Mouse (Mus musculus): Measurements from ENCODE around the gene Ackr2. TPM values are rescaled to one million over a fixed set of nuclear protein-coding genes. Genes with fewer than 3 reads are reported as not detected.

The Ackr2 gene
- total and polyA plus RNA-seq, 3 experiments: not detected

- H3K4me3 ChIP-seq (ENCODE audit: control insufficient read depth in 1 of 2, insufficient read depth in 1 of 2, low read depth in 2 of 2, low read length in 2 of 2): no peak overlapping the region
- no peaks in the 10 kb centered on the region for H3K4me1 ChIP-seq (ENCODE audit: control insufficient read depth in 1 of 2, insufficient read depth in 2 of 2, low read length in 2 of 2)
- H3K9me3 ChIP-seq (replicated peaks; ENCODE audit: insufficient read depth, low read length): no peaks in the 10 kb centered on the region
- H3K27me3 ChIP-seq (ENCODE audit: control insufficient read depth in 1 of 2, insufficient read depth in 2 of 2, low read length in 2 of 2): peaks cover 3 to 6% of the 10 kb centered on the region in 2 experiments; a peak in 3 of 4 replicates
- no peaks in the 10 kb centered on the region for H3K36me3 ChIP-seq (ENCODE audit: control insufficient read depth in 1 of 2, insufficient read depth in 2 of 2, low read length in 2 of 2)
- H3K27ac ChIP-seq (ENCODE audit: control insufficient read depth, low read depth, low read length): no peak overlapping the region
- DNase-seq (ENCODE audit: low read depth, low spot score): no peak
- H3K9ac ChIP-seq (ENCODE audit: control insufficient read depth, low read depth, low read length, poor library complexity, severe bottlenecking): no peak overlapping the region
- H3K79me2 ChIP-seq (ENCODE audit: control insufficient read depth, insufficient read depth, low read length, poor library complexity): no peaks in the 10 kb centered on the region
- no peak for TF ChIP-seq POLR2AphosphoS5 (IDR thresholded peaks at IDR 0.05; ENCODE audit: borderline replicate concordance, low read depth, low read length)
Measured at GRCm38 (mm10) chr9:121865425-121866008, 32.6 kb upstream of the Ackr2 start.

GRCm38 (mm10) chr9:121867632-121868031 is 30.5 kb upstream of the Ackr2 start:
- Histone ChIP-seq H3K79me2 (ENCODE audit: control insufficient read depth, insufficient read depth, low read length, poor library complexity) (no peaks in the 10 kb centered on the region), H3K27ac (ENCODE audit: control insufficient read depth, low read depth, low read length) (no peak overlapping the region), H3K27me3 (ENCODE audit: control insufficient read depth in 1 of 2, insufficient read depth in 2 of 2, low read length in 2 of 2) (peaks cover 3 to 6% of the 10 kb centered on the region in 2 experiments), H3K9ac (ENCODE audit: control insufficient read depth, low read depth, low read length, poor library complexity, severe bottlenecking) (no peak overlapping the region), H3K4me1 (ENCODE audit: control insufficient read depth in 1 of 2, insufficient read depth in 2 of 2, low read length in 2 of 2) (no peaks in the 10 kb centered on the region), H3K4me3 (ENCODE audit: control insufficient read depth in 1 of 2, insufficient read depth in 1 of 2, low read depth in 2 of 2, low read length in 2 of 2) (no peak overlapping the region), H3K9me3 (replicated peaks; ENCODE audit: insufficient read depth, low read length) (no peaks in the 10 kb centered on the region), H3K36me3 (ENCODE audit: control insufficient read depth in 1 of 2, insufficient read depth in 2 of 2, low read length in 2 of 2) (no peaks in the 10 kb centered on the region)
- DNase-seq (ENCODE audit: low read depth, low spot score): no peak
- TF ChIP-seq NRF1 (IDR thresholded peaks at IDR 0.05; ENCODE audit: insufficient read depth, low read depth, low read length, poor library complexity, severe bottlenecking): no peak
- no peak for TF ChIP-seq BHLHE40 (IDR thresholded peaks at IDR 0.05; ENCODE audit: borderline replicate concordance, low read depth, low read length)
- TF ChIP-seq CHD2 (IDR thresholded peaks at IDR 0.05; ENCODE audit: low read length): no peak
- TF ChIP-seq ELF1 (IDR thresholded peaks at IDR 0.05; ENCODE audit: low read depth, low read length): no peak
- TF ChIP-seq SIN3A (IDR thresholded peaks at IDR 0.05; ENCODE audit: low read length): no peak
- no peak for TF ChIP-seq MYC (IDR thresholded peaks at IDR 0.05; ENCODE audit: low read depth, low read length)
- TF ChIP-seq KAT2A (conservative IDR thresholded peaks at IDR 0.05; ENCODE audit: low read depth, low read length): no peak
- no peak for TF ChIP-seq TAL1 (IDR thresholded peaks at IDR 0.05; ENCODE audit: low read length)

GRCm38 (mm10) chr9:121868236-121868635 is 29.9 kb upstream of the Ackr2 start:
- no peak for TF ChIP-seq MEF2A (IDR thresholded peaks at IDR 0.05; ENCODE audit: extremely low read depth, insufficient replicate concordance, low read depth, low read length, poor library complexity, severe bottlenecking)
- no peak for TF ChIP-seq SIN3A (IDR thresholded peaks at IDR 0.05; ENCODE audit: low read length)
- Histone ChIP-seq H3K27me3 (ENCODE audit: control insufficient read depth in 1 of 2, insufficient read depth in 2 of 2, low read length in 2 of 2) (peaks cover 3 to 6% of the 10 kb centered on the region in 2 experiments), H3K9ac (ENCODE audit: control insufficient read depth, low read depth, low read length, poor library complexity, severe bottlenecking) (no peak overlapping the region)

More at GRCm38 (mm10) chr9:121868236-121868635, 29.9 kb upstream of the Ackr2 start:
- no peak overlapping the region for H3K27ac ChIP-seq (ENCODE audit: control insufficient read depth, low read depth, low read length)
- no peaks in the 10 kb centered on the region for H3K36me3 ChIP-seq (ENCODE audit: control insufficient read depth in 1 of 2, insufficient read depth in 2 of 2, low read length in 2 of 2)
- no peaks in the 10 kb centered on the region for H3K9me3 ChIP-seq (replicated peaks; ENCODE audit: insufficient read depth, low read length)
- no peaks in the 10 kb centered on the region for H3K79me2 ChIP-seq (ENCODE audit: control insufficient read depth, insufficient read depth, low read length, poor library complexity)
- no peak overlapping the region for H3K4me3 ChIP-seq (ENCODE audit: control insufficient read depth in 1 of 2, insufficient read depth in 1 of 2, low read depth in 2 of 2, low read length in 2 of 2)
- no peaks in the 10 kb centered on the region for H3K4me1 ChIP-seq (ENCODE audit: control insufficient read depth in 1 of 2, insufficient read depth in 2 of 2, low read length in 2 of 2)
- DNase-seq (ENCODE audit: low read depth, low spot score): no peak

All from MEL (cell line).